Mouse (Mus musculus): ENCODE results near the gene Gm37240. TPM values are rescaled to one million over a fixed set of nuclear protein-coding genes. Genes with fewer than 3 reads are reported as not detected.

The Gm37240 gene
- polyA plus RNA-seq, 1 experiment from 2014 or later: 13.4 TPM

DNA sequence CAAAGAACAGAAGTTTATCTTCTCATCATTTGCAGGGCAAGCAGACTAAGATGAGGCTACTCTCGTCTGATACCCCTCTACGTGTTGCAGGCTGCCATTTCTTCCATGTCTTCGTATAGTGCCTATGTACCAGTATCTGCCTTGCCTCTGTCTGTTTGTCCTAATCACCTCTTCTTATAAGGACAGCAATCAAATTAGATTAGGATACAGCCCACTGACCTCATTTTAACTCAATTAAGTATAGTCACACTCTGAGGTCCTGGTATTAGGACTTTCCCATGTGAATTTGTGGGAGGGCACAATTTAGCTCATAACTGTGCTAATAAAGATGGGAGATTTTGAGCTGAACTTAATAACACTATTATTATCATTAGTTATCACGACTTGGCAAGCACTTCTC is 738.5 kb downstream of the Gm37240 start:
- Histone ChIP-seq H3K9me3 (ENCODE audit: control insufficient read depth, low read length) (no peaks in the 10 kb centered on the region), H3K36me3 (ENCODE audit: control insufficient read depth, insufficient read depth, low read length) (no peaks in the 10 kb centered on the region), H3K4me1 (ENCODE audit: control insufficient read depth, insufficient read depth, low read length) (no peaks in the 10 kb centered on the region), H3K27me3 (replicated peaks; ENCODE audit: control insufficient read depth, insufficient read depth, low read length) (no peaks in the 10 kb centered on the region), H3K27ac (replicated peaks; ENCODE audit: low read depth, low read length) (no peak overlapping the region), H3K4me3 (ENCODE audit: low read depth, low read length) (no peak overlapping the region), H3K9ac (ENCODE audit: low read depth, low read length) (no peak overlapping the region), H3K4me2 (ENCODE audit: low read depth, low read length) (no peak overlapping the region)
- DNase-seq (ENCODE audit: low spot score): no peak
- 80% methylated on average over 4 of the region's 4 CpGs for WGBS
- no peak for ATAC-seq (ENCODE audit: low read depth)

DNA sequence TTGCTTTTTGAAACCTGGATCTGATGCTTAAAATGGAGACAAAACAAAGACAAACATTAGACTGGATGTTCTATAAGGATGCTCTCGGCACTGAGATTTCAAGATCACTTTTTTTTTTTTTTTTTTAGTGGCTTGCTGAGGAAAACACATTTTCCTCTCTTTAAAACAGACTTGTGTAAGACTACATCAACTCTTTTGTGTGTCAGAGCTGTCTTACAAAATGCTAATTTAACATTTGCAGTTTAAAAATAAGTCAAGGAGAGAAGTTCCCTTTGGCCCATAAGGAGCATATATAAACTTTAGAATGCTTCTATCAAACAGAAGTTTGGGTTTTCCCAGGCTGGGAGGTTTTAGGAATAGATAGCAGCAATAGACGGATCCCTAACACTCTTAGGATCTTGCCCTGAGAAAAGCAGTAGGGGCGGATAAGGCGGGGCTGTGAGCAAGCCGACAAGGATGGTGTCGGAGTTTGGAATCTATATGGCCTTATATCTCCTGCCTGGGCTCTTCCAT is 739.2 kb downstream of the Gm37240 start:
- WGBS: 83% methylated on average over 6 of the region's 6 CpGs
- H3K4me3 ChIP-seq (ENCODE audit: low read depth, low read length): no peak overlapping the region
- H3K36me3 ChIP-seq (ENCODE audit: control insufficient read depth, insufficient read depth, low read length): no peaks in the 10 kb centered on the region
- H3K9me3 ChIP-seq (ENCODE audit: control insufficient read depth, low read length): no peaks in the 10 kb centered on the region
- ATAC-seq (ENCODE audit: low read depth) (no peak), DNase-seq (ENCODE audit: low spot score) (no peak)
- no peak overlapping the region for H3K9ac ChIP-seq (ENCODE audit: low read depth, low read length)
- H3K4me2 ChIP-seq (ENCODE audit: low read depth, low read length): no peak overlapping the region
- H3K27me3 ChIP-seq (replicated peaks; ENCODE audit: control insufficient read depth, insufficient read depth, low read length): no peaks in the 10 kb centered on the region
- no peak overlapping the region for H3K27ac ChIP-seq (replicated peaks; ENCODE audit: low read depth, low read length)
- no peaks in the 10 kb centered on the region for H3K4me1 ChIP-seq (ENCODE audit: control insufficient read depth, insufficient read depth, low read length)

- Histone ChIP-seq H3K27me3 (replicated peaks; ENCODE audit: control insufficient read depth, insufficient read depth, low read length) (no peaks in the 10 kb centered on the region), H3K4me1 (ENCODE audit: control insufficient read depth, insufficient read depth, low read length) (no peaks in the 10 kb centered on the region), H3K4me3 (ENCODE audit: low read depth, low read length) (no peak overlapping the region), H3K27ac (replicated peaks; ENCODE audit: low read depth, low read length) (no peak overlapping the region), H3K4me2 (ENCODE audit: low read depth, low read length) (no peak overlapping the region), H3K9ac (ENCODE audit: low read depth, low read length) (no peak overlapping the region), H3K9me3 (ENCODE audit: control insufficient read depth, low read length) (no peaks in the 10 kb centered on the region), H3K36me3 (ENCODE audit: control insufficient read depth, insufficient read depth, low read length) (no peaks in the 10 kb centered on the region)
- ATAC-seq (ENCODE audit: low read depth) (no peak), DNase-seq (ENCODE audit: low spot score) (peak; percentile 81)
- WGBS: 27% methylated on average over 7 of the region's 7 CpGs
These were observed 741.8 kb downstream of the Gm37240 start for GRCm38 (mm10) chr3:85145568-85145967.

GRCm38 (mm10) chr3:85145076-85145475 is 742.2 kb downstream of the Gm37240 start:
- Histone ChIP-seq H3K4me2 (ENCODE audit: low read depth, low read length) (no peak overlapping the region), H3K9ac (ENCODE audit: low read depth, low read length) (no peak overlapping the region), H3K4me1 (ENCODE audit: control insufficient read depth, insufficient read depth, low read length) (no peaks in the 10 kb centered on the region), H3K4me3 (ENCODE audit: low read depth, low read length) (no peak overlapping the region), H3K36me3 (ENCODE audit: control insufficient read depth, insufficient read depth, low read length) (no peaks in the 10 kb centered on the region), H3K27me3 (replicated peaks; ENCODE audit: control insufficient read depth, insufficient read depth, low read length) (no peaks in the 10 kb centered on the region), H3K27ac (replicated peaks; ENCODE audit: low read depth, low read length) (no peak overlapping the region), H3K9me3 (ENCODE audit: control insufficient read depth, low read length) (no peaks in the 10 kb centered on the region)
- no peak for ATAC-seq (ENCODE audit: low read depth)
- 87% methylated on average over 4 of the region's 4 CpGs for WGBS
- DNase-seq (ENCODE audit: low spot score): no peak

DNA sequence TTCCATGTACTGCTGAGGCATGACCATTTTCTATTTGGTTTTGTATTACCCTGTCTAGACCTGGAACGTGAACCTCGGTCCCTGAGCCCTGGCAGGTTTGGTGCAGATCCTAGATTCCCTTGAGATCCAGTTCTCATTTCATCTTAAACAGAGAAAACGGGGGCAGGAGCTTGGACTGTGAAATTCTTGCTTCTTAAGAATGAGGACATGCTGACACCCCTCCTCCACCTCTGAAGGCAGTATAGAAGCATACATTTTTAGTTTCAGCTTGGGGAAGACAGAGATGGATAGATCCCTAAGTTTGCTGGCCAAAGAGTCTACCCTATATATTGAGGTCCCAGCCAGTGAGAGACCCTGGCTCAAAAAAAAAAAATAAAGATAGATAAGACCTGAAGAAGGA is 742.9 kb downstream of the Gm37240 start:
- WGBS: 72% methylated on average over 3 of the region's 3 CpGs
- H3K27ac ChIP-seq (replicated peaks; ENCODE audit: low read depth, low read length): no peak overlapping the region
- no peaks in the 10 kb centered on the region for H3K4me1 ChIP-seq (ENCODE audit: control insufficient read depth, insufficient read depth, low read length)
- no peak overlapping the region for H3K4me2 ChIP-seq (ENCODE audit: low read depth, low read length)
- no peak overlapping the region for H3K9ac ChIP-seq (ENCODE audit: low read depth, low read length)
- ATAC-seq (ENCODE audit: low read depth): no peak
- no peak overlapping the region for H3K4me3 ChIP-seq (ENCODE audit: low read depth, low read length)
- no peaks in the 10 kb centered on the region for H3K27me3 ChIP-seq (replicated peaks; ENCODE audit: control insufficient read depth, insufficient read depth, low read length)
- DNase-seq (ENCODE audit: low spot score): no peak
- H3K36me3 ChIP-seq (ENCODE audit: control insufficient read depth, insufficient read depth, low read length): no peaks in the 10 kb centered on the region
- no peaks in the 10 kb centered on the region for H3K9me3 ChIP-seq (ENCODE audit: control insufficient read depth, low read length)

GRCm38 (mm10) chr3:85140488-85140887 is 746.8 kb downstream of the Gm37240 start:
- 38% methylated on average over 7 of the region's 7 CpGs for WGBS
- no peaks in the 10 kb centered on the region for H3K36me3 ChIP-seq (ENCODE audit: control insufficient read depth, insufficient read depth, low read length)
- DNase-seq (ENCODE audit: low spot score) (no peak), ATAC-seq (ENCODE audit: low read depth) (no peak)
- no peaks in the 10 kb centered on the region for H3K4me1 ChIP-seq (ENCODE audit: control insufficient read depth, insufficient read depth, low read length)
- no peaks in the 10 kb centered on the region for H3K9me3 ChIP-seq (ENCODE audit: control insufficient read depth, low read length)
- H3K27me3 ChIP-seq (replicated peaks; ENCODE audit: control insufficient read depth, insufficient read depth, low read length): no peaks in the 10 kb centered on the region
- H3K9ac ChIP-seq (ENCODE audit: low read depth, low read length): no peak overlapping the region
- no peak overlapping the region for H3K4me3 ChIP-seq (ENCODE audit: low read depth, low read length)
- no peak overlapping the region for H3K27ac ChIP-seq (replicated peaks; ENCODE audit: low read depth, low read length)
- H3K4me2 ChIP-seq (ENCODE audit: low read depth, low read length): no peak overlapping the region

GRCm38 (mm10) chr3:85138407-85138806 is 748.9 kb downstream of the Gm37240 start:
- H3K36me3 ChIP-seq (ENCODE audit: control insufficient read depth, insufficient read depth, low read length): no peaks in the 10 kb centered on the region
- H3K27ac ChIP-seq (replicated peaks; ENCODE audit: low read depth, low read length): no peak overlapping the region
- 55% methylated on average over 2 of the region's 2 CpGs for WGBS
- DNase-seq (ENCODE audit: low spot score): no peak
- no peaks in the 10 kb centered on the region for H3K4me1 ChIP-seq (ENCODE audit: control insufficient read depth, insufficient read depth, low read length)
- no peaks in the 10 kb centered on the region for H3K27me3 ChIP-seq (replicated peaks; ENCODE audit: control insufficient read depth, insufficient read depth, low read length)
- no peaks in the 10 kb centered on the region for H3K9me3 ChIP-seq (ENCODE audit: control insufficient read depth, low read length)
- ATAC-seq (ENCODE audit: low read depth): no peak
- no peak overlapping the region for H3K4me2 ChIP-seq (ENCODE audit: low read depth, low read length)
- H3K9ac ChIP-seq (ENCODE audit: low read depth, low read length): no peak overlapping the region
- no peak overlapping the region for H3K4me3 ChIP-seq (ENCODE audit: low read depth, low read length)

DNA sequence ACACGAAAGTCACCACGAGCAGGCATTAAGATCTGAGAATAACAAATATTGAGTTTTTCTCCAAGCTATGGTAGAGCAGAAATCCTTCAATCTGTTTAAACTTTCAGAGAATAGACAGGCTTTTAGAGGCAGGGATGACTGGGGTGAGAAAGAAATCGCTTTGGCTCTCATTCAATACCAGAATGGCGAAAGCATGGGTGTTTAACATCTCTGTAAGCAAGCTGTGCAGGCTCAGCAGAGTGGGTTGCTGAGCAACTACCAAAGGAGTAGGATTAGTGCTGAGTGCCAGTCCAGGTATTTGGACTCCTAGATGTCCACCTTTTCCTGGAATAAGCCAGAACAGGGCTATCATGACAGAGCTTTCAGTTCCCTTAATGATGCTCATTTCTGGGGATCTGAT is 753.8 kb downstream of the Gm37240 start:
- Histone ChIP-seq H3K27me3 (replicated peaks; ENCODE audit: control insufficient read depth, insufficient read depth, low read length) (no peaks in the 10 kb centered on the region), H3K4me2 (ENCODE audit: low read depth, low read length) (no peak overlapping the region), H3K4me1 (ENCODE audit: control insufficient read depth, insufficient read depth, low read length) (no peaks in the 10 kb centered on the region), H3K4me3 (ENCODE audit: low read depth, low read length) (no peak overlapping the region), H3K36me3 (ENCODE audit: control insufficient read depth, insufficient read depth, low read length) (no peaks in the 10 kb centered on the region), H3K9me3 (ENCODE audit: control insufficient read depth, low read length) (no peaks in the 10 kb centered on the region), H3K27ac (replicated peaks; ENCODE audit: low read depth, low read length) (no peak overlapping the region), H3K9ac (ENCODE audit: low read depth, low read length) (no peak overlapping the region)
- ATAC-seq (ENCODE audit: low read depth): no peak
- no peak for DNase-seq (ENCODE audit: low spot score)
- WGBS: 61% methylated on average over 4 of the region's 4 CpGs

DNA sequence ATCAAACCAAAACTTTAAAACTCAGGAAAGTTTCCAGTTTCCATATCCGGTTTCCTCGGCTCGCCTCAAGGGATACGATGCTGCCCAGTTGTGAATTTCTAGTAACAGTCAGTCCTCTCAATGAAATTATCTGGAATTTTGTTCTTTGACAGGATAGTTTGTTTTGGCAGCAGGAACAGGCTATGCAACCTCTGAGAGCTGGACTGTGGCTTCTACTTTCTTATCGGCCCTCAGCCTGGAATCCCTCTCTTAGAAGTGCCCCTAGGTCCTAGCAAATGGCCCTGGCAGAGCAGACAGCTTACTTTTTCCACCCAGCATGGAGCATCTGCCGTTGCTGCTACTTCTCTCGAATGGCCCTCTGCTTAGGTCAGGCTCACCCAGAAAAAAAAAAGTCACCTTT is 755.4 kb downstream of the Gm37240 start:
- Histone ChIP-seq H3K27ac (replicated peaks; ENCODE audit: low read depth, low read length) (no peak overlapping the region), H3K4me2 (ENCODE audit: low read depth, low read length) (no peak overlapping the region), H3K9me3 (ENCODE audit: control insufficient read depth, low read length) (no peaks in the 10 kb centered on the region), H3K36me3 (ENCODE audit: control insufficient read depth, insufficient read depth, low read length) (no peaks in the 10 kb centered on the region), H3K27me3 (replicated peaks; ENCODE audit: control insufficient read depth, insufficient read depth, low read length) (no peaks in the 10 kb centered on the region), H3K4me1 (ENCODE audit: control insufficient read depth, insufficient read depth, low read length) (no peaks in the 10 kb centered on the region), H3K4me3 (ENCODE audit: low read depth, low read length) (no peak overlapping the region), H3K9ac (ENCODE audit: low read depth, low read length) (no peak overlapping the region)
- WGBS: 52% methylated on average over 7 of the region's 7 CpGs
- ATAC-seq (ENCODE audit: low read depth) (no peak), DNase-seq (ENCODE audit: low spot score) (peak; percentile 34)
